Mouse (Mus musculus) lung, embryonic 14.5 days (tissue): ENCODE data around the gene Ensa. TPM values are rescaled to one million over a fixed set of nuclear protein-coding genes. Genes with fewer than 3 reads are reported as not detected.
"Not testable (repeated sequence)": the region's sequence is repeated elsewhere in the genome, so short reads cannot be mapped to it uniquely, and the experiment has no call there.

Source experiments
- ATAC-seq: fragments of 200-750 bp; cut with Nextera tagmentation; 2 replicates; pipeline ENCODE4 v1.8.0; 2017; ENCODE audit warnings: mild to moderate bottlenecking, moderate TSS enrichment, moderate library complexity; ENCODE audit not compliant: insufficient read depth
- DNase-seq: peaks from one replicate; pipeline ENCODE4 v3.0.0-alpha.2; 2015
- H3K27ac ChIP-seq: fragments of 300-500 bp; sonication (generic); 2 replicates; pipeline ENCODE4 v1.5.1; 2014; ENCODE audit warnings: low read depth, mild to moderate bottlenecking, moderate library complexity
- H3K27me3 ChIP-seq: fragments of 300-500 bp; sonication (generic); 2 replicates; pipeline ENCODE4 v1.6.1; 2014; ENCODE audit warnings: low read length, control low read depth; ENCODE audit not compliant: insufficient read depth
- H3K36me3 ChIP-seq: fragments of 300-500 bp; sonication (generic); 2 replicates; pipeline ENCODE4 v1.6.1; 2014; ENCODE audit warnings: control low read depth; ENCODE audit not compliant: insufficient read depth
- H3K4me1 ChIP-seq: fragments of 300-500 bp; sonication (generic); 2 replicates; pipeline ENCODE4 v1.6.1; 2014; ENCODE audit warnings: antibody characterized with exemption, control low read depth; ENCODE audit not compliant: insufficient read depth
- H3K4me2 ChIP-seq: fragments of 300-500 bp; sonication (generic); 2 replicates; pipeline ENCODE4 v1.6.1; 2014; ENCODE audit warnings: mild to moderate bottlenecking
- H3K4me3 ChIP-seq: fragments of 300-500 bp; sonication (generic); 2 replicates; pipeline ENCODE4 v1.5.1; 2014; ENCODE audit warnings: low read depth, low read length
- H3K9ac ChIP-seq: fragments of 300-500 bp; sonication (generic); 2 replicates; pipeline ENCODE4 v1.6.1; 2014
- H3K9me3 ChIP-seq: fragments of 300-500 bp; sonication (generic); 2 replicates; pipeline ENCODE4 v1.6.1; 2016; ENCODE audit warnings: low read depth, low read length, control low read depth
- CTCF ChIP-seq: IDR thresholded peaks from 2 replicates; pipeline ENCODE4 v1.5.1; 2016; ENCODE audit warnings: antibody characterized with exemption, low read depth
- WGBS: fragments of 180-500 bp; shearing (Covaris S2); extraction: QIAGEN DNeasy Blood & Tissue Kit; methylation state at CpG from one replicate; pipeline ENCODE4 v1.1.7; 2014; 5-methylcytosine and 5-hydroxymethylcytosine counted together
- polyA plus RNA-seq: library from polyadenylated mRNA; unstranded; fragments of >200 nt; fragmentation: Nextera tagmentation; extraction: Ambion mirVana; gene quantifications from 2 replicates; pipeline ENCODE4 v1.2.1, GENCODE M21; 2014

Ensa gene
- polyA plus RNA-seq, 1 experiment from 2014 or later: 66.7 TPM

DNA sequence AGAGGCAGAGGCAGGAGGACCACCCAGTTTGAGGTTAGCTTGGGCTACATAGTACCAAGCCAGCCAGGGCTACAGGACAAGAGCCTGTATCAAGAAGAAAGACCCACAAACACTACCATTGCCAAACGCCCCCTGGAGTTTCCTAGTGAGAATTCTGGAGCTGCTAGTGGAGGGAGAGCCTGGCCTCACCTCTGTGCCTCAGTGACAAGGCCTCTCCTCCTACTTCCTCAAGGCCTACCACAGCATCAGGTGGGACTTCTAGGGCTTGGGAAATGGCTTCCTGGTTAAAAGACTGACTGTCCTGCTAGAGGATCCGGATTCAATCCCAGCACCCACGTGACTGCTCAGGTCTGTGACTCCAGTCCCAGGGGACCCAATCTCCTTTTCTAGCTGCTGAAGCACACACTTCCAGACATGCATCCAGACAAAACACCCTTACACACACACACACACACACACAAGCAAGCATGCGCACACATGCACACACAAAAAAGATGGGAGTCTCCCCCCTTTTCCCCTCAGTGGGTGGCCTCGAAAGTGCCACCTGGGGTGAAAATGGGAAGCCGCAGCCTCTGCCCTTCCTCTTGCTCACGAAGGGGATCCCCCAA lies 27.5 kb downstream of the Ensa start:
- ATAC-seq: no peak
- H3K27ac ChIP-seq: peak overlapping the region; percentile 71
- peaks cover 11% of the 10 kb centered on the region; the same call in 1 of the 2 replicates for H3K4me1 ChIP-seq

DNA sequence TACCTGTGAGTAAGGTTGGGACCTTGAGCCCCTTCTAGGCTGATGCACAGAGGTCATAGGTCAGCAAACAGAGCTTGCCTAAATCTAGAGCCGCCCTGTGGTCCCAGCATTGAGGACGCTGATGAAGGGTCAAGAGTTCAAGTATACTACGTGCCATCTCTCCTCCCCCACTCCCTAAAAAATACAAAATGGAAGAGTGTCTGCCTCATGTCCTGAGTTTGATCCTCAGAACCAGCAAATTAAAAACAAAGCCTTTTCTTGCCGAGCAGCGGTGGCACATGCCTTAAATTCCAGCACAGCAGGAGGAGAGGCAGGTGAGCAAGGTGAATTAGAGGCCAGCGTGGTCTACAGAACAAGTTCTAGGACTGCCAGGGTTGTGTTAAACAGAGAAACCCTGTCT lies 28.1 kb downstream of the Ensa start:
- Histone ChIP-seq H3K4me3 (no peak overlapping the region), H3K27ac (peak overlapping the region; percentile 71), H3K9ac (no peak overlapping the region), H3K36me3 (no peaks in the 10 kb centered on the region), H3K9me3 (no peaks in the 10 kb centered on the region), H3K4me2 (no peak overlapping the region), H3K4me1 (peaks cover 11% of the 10 kb centered on the region; the same call in 1 of the 2 replicates), H3K27me3 (no peaks in the 10 kb centered on the region)
- WGBS: 22% methylated on average over 6 of the region's 6 CpGs
- peak; percentile 34 for DNase-seq
- no peak for ATAC-seq
- no peak for TF ChIP-seq CTCF

More for the DNA sequence above, 27.5 kb downstream of the Ensa start:
- DNase-seq: no peak
- H3K9me3 ChIP-seq: no peaks in the 10 kb centered on the region
- 54% methylated on average over 7 of the region's 7 CpGs for WGBS
- H3K9ac ChIP-seq: no peak overlapping the region
- no peak overlapping the region for H3K4me3 ChIP-seq
- 0 out of 2 replicates have a peak, but pooled peaks have one; percentile 9 for TF ChIP-seq CTCF
- H3K4me2 ChIP-seq: no peak overlapping the region
- H3K27me3 ChIP-seq: no peaks in the 10 kb centered on the region
- H3K36me3 ChIP-seq: no peaks in the 10 kb centered on the region

DNA sequence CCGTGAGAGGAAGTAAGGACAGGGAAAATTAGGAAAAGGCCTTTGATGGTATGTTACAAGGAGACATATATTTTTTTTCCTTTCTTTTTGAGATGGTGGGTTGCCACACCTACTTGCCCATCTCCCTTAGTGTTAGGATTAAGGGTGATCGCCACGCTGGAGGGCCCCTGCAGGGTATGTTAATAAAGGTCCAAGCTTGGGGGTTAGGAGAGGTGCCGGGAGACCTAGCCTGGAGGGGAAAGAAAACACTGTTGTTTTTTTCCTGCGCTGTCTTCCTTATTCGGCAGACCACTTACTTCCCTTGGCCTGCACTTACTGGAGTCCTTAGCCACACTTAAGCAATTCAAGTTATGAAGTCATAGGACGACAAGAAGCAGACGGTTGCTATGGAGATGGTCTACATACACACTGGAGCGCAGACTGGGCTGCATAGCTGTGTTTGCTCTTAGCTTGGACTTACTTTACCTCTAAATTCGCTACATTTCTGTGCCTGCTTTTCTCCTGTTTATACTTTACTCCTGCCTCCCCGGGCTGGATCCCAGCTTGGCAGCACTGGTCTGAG lies 28.8 kb downstream of the Ensa start:
- Histone ChIP-seq H3K27ac (peak overlapping the region; percentile 71), H3K27me3 (no peaks in the 10 kb centered on the region), H3K4me3 (no peak overlapping the region), H3K9ac (no peak overlapping the region), H3K9me3 (no peaks in the 10 kb centered on the region), H3K4me1 (peaks cover 11% of the 10 kb centered on the region; the same call in 1 of the 2 replicates), H3K36me3 (no peaks in the 10 kb centered on the region), H3K4me2 (peak overlapping the region; percentile 16)
- DNase-seq (peak; percentile 86), ATAC-seq (peak; percentile 55)
- 16% methylated on average over 11 of the region's 11 CpGs for WGBS
- no peak for TF ChIP-seq CTCF

DNA sequence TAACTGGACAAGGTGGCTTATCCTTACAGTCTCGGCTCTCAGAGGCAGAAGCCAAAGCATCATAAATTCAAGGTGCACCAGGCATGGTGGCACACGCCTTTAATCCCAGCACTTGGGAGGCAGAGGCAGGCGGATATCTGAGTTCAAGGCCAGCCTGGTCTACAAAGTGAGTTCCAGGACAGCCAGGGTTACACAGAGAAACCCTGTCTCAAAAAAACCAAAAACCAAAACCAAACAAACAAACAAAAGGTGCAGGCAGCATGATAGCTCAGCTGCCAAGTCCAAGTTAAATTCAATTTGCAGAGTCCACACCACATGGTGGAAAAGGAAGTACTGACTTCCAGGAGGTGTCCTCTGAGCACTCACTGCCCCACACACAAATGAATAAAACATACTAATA lies 29.6 kb downstream of the Ensa start:
- WGBS: 91% methylated on average over 3 of the region's 3 CpGs
- H3K4me1 ChIP-seq: peaks cover 11% of the 10 kb centered on the region; the same call in 1 of the 2 replicates
- not testable (repeated sequence) for H3K36me3 ChIP-seq, DNase-seq, H3K9me3 ChIP-seq, H3K27me3 ChIP-seq, H3K4me3 ChIP-seq, H3K9ac ChIP-seq, H3K4me2 ChIP-seq, ATAC-seq
- H3K27ac ChIP-seq: peak overlapping the region; percentile 71

DNA sequence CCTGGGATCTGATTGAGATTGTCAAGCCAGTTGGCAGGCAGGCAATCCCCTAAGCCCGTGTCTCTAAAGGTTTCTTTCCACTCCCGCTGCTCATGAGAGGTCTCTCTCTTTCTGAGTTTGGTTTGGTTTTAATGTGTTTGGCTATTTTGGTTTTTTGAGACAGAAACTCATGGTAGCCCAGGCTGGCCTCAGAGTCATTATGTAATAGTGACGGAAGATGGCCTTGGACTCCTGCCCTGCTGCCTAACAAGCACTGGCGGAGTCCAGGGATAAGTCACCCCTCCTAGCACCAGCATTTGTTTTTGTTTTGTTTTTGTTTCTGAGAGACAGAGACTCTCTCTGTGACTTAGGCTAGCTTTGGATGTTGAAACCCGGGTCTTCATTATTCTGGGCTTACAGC lies 30.6 kb downstream of the Ensa start:
- WGBS: 91% methylated on average over 5 of the region's 5 CpGs
- no peak overlapping the region for H3K27ac ChIP-seq

DNA sequence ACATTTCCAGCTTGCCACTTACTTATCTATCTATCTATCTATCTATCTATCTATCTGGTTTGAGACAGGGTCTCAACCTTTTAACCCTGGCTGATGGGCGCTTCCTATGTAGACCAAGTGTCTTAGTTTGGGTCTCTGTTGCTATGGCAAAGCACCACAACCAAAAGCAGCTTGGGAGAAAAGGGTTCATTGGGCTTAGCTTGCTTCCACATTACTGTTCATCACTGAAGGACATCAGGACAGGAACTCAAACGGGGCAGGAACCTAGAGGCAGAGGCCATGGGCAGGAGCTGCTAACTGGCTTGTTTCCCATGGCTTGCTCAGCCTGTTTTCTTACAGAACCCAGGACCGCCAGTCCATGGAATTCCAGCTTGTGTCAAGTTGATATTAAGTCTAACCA lies 32.3 kb downstream of the Ensa start:
- H3K27me3 ChIP-seq: no peaks in the 10 kb centered on the region
- H3K27ac ChIP-seq: no peak overlapping the region
- no peak overlapping the region for H3K4me3 ChIP-seq
- H3K36me3 ChIP-seq: peaks cover 20% of the 10 kb centered on the region
- no peak overlapping the region for H3K9ac ChIP-seq
- H3K4me2 ChIP-seq: no peak overlapping the region
- 80% methylated on average over 3 of the region's 3 CpGs for WGBS
- DNase-seq (no peak), ATAC-seq (no peak)
- H3K9me3 ChIP-seq: no peaks in the 10 kb centered on the region
- no peak for TF ChIP-seq CTCF
- peaks cover 18% of the 10 kb centered on the region for H3K4me1 ChIP-seq

More for the DNA sequence above, 30.6 kb downstream of the Ensa start:
- H3K36me3 ChIP-seq: peaks cover 4% of the 10 kb centered on the region; the same call in 1 of the 2 replicates
- DNase-seq: no peak
- no peaks in the 10 kb centered on the region for H3K27me3 ChIP-seq
- TF ChIP-seq CTCF: no peak
- no peak overlapping the region for H3K4me3 ChIP-seq
- H3K4me2 ChIP-seq: no peak overlapping the region
- ATAC-seq: no peak
- H3K4me1 ChIP-seq: peaks cover 11% of the 10 kb centered on the region; the same call in 1 of the 2 replicates
- H3K9me3 ChIP-seq: no peaks in the 10 kb centered on the region
- no peak overlapping the region for H3K9ac ChIP-seq

DNA sequence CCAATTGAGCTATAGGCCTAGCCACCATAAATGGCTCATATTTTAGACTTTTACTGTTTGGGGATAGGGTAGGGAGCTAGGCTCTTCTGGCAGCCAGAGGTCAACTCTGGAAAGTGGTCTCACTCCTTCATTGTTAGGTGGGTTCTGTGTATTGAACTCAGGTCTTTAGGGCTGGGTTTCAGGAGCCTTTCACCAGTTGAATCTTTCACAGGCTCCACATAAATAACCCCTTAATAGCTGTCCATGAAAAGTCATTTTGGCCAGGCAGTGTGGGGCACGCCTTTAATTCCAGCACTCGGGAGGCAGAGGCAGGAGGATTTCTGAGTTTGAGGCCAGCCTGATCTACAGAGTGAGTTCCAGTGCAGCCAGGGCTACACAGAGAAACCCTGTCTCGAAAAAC lies 32.9 kb downstream of the Ensa start:
- 88% methylated on average over 3 of the region's 3 CpGs for WGBS
- DNase-seq: no peak
- no peak overlapping the region for H3K27ac ChIP-seq

More for the DNA sequence above, 32.9 kb downstream of the Ensa start:
- Histone ChIP-seq H3K9ac (peak overlapping the region; percentile 100), H3K27me3 (no peaks in the 10 kb centered on the region), H3K4me2 (peak overlapping the region; percentile 69), H3K9me3 (no peaks in the 10 kb centered on the region), H3K4me3 (peak overlapping the region; percentile 99), H3K36me3 (peaks cover 26% of the 10 kb centered on the region), H3K4me1 (peaks cover 18% of the 10 kb centered on the region)
- no peak for ATAC-seq
- TF ChIP-seq CTCF: no peak
